Mouse (Mus musculus) heart, embryonic 12.5 days (tissue): ENCODE measurements around the gene Rpl35. TPM values are rescaled to one million over a fixed set of nuclear protein-coding genes. Genes with fewer than 3 reads are reported as not detected.
"Not testable (repeated sequence)": the region's sequence is repeated elsewhere in the genome, so short reads cannot be mapped to it uniquely, and the experiment has no call there.

Experiments used
- ATAC-seq: fragments of 200-750 bp; cut with Nextera tagmentation; 2 replicates; pipeline ENCODE4 v1.8.0; 2017; ENCODE audit warnings: moderate TSS enrichment, moderate library complexity; ENCODE audit not compliant: insufficient number of reproducible peaks, low FRiP score
- H3K27ac ChIP-seq: fragments of 300-500 bp; sonication (generic); 2 replicates; pipeline ENCODE4 v1.5.1; 2016; ENCODE audit warnings: mild to moderate bottlenecking, moderate library complexity; ENCODE audit not compliant: poor library complexity, severe bottlenecking
- H3K27me3 ChIP-seq: fragments of 300-500 bp; sonication (generic); replicated peaks from 2 replicates; pipeline ENCODE4 v1.6.1; 2016; ENCODE audit warnings: mild to moderate bottlenecking, moderate library complexity
- H3K36me3 ChIP-seq: fragments of 300-500 bp; sonication (generic); 2 replicates; pipeline ENCODE4 v1.6.1; 2016; ENCODE audit warnings: mild to moderate bottlenecking, moderate library complexity
- H3K4me1 ChIP-seq: fragments of 300-500 bp; sonication (generic); replicated peaks from 2 replicates; pipeline ENCODE4 v1.6.1; 2016; ENCODE audit warnings: mild to moderate bottlenecking
- H3K4me2 ChIP-seq: fragments of 300-500 bp; sonication (generic); 2 replicates; pipeline ENCODE4 v1.6.1; 2016; ENCODE audit warnings: mild to moderate bottlenecking, moderate library complexity
- H3K4me3 ChIP-seq: fragments of 300-500 bp; sonication (generic); 2 replicates; pipeline ENCODE4 v1.5.1; 2016; ENCODE audit warnings: mild to moderate bottlenecking
- H3K9ac ChIP-seq: fragments of 300-500 bp; sonication (generic); 2 replicates; pipeline ENCODE4 v1.6.1; 2016; ENCODE audit warnings: mild to moderate bottlenecking, moderate library complexity
- H3K9me3 ChIP-seq: fragments of 300-500 bp; sonication (generic); replicated peaks from 2 replicates; pipeline ENCODE4 v1.6.1; 2016; ENCODE audit warnings: mild to moderate bottlenecking, moderate library complexity
- WGBS: fragments of 180-500 bp; shearing (Covaris S2); methylation state at CpG from one replicate; pipeline ENCODE4 v1.1.7; 2016; 5-methylcytosine and 5-hydroxymethylcytosine counted together
- polyA plus RNA-seq: library from polyadenylated mRNA; unstranded; fragments of >200 nt; fragmentation: Nextera tagmentation; extraction: Ambion mirVana; gene quantifications from 2 replicates; pipeline ENCODE4 v1.2.1, GENCODE M21; 2016

The Rpl35 gene
- 733 and 779 TPM in 2 replicates for polyA plus RNA-seq

- no peak for ATAC-seq
- Histone ChIP-seq H3K4me3 (peak within 1 kb of the TSS; percentile 78), H3K9me3 (no peaks in the 10 kb centered on the region), H3K4me2 (peak within 1 kb of the TSS; percentile 91), H3K27me3 (no peaks in the 10 kb centered on the region), H3K4me1 (peaks cover 51% of the 10 kb centered on the region), H3K9ac (peak within 1 kb of the TSS; percentile 94), H3K36me3 (peaks cover 32% of the 10 kb centered on the region), H3K27ac (peak within 1 kb of the TSS; percentile 81)
- 12% methylated on average over 15 of the region's 15 CpGs for WGBS
These were observed at the start of gene Rpl35 for GRCm38 (mm10) chr2:39005574-39006079. Gene Rpl35, minus strand, starts transcription at chr2:39005624.

DNA sequence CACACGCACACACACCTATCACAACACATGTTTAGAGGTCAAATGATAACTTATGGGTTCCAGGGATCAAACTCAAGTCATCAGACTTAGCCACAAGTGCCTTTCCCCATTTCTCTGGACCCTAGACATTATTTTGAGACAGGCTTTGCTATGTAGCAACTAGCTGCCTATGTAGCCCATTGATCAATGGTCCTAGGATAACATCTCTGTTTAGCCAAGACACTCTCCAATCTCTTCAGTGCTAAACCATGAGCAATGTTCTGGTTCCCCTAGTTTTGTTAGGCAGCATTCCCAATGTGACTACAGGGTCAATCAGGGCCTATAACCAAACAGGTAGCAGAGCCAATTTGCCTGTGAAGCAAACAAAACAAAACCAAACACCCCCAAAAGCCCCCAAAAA lies 43.1 kb upstream of the Rpl35 start:
- Histone ChIP-seq H3K9ac (no peak overlapping the region), H3K27ac (no peak overlapping the region), H3K27me3 (no peaks in the 10 kb centered on the region), H3K4me2 (no peak overlapping the region), H3K9me3 (no peaks in the 10 kb centered on the region), H3K4me1 (no peaks in the 10 kb centered on the region), H3K4me3 (no peak overlapping the region), H3K36me3 (peaks cover 64% of the 10 kb centered on the region)
- WGBS, result 93% methylated on average over 1 of the region's 1 CpGs
- ATAC-seq, result no peak

- no peak overlapping the region for H3K9ac ChIP-seq
- 100% methylated on average over 1 of the region's 1 CpGs for WGBS
- H3K4me2 ChIP-seq, result no peak overlapping the region
- no peaks in the 10 kb centered on the region for H3K4me1 ChIP-seq
- peaks cover 65% of the 10 kb centered on the region for H3K36me3 ChIP-seq
- H3K27me3 ChIP-seq, result no peaks in the 10 kb centered on the region
- no peak for ATAC-seq
- H3K27ac ChIP-seq, result no peak overlapping the region
- H3K9me3 ChIP-seq, result no peaks in the 10 kb centered on the region
- H3K4me3 ChIP-seq, result no peak overlapping the region
These were observed 34.8 kb upstream of the Rpl35 start for GRCm38 (mm10) chr2:39040215-39040614.

- Histone ChIP-seq H3K4me2 (no peak overlapping the region), H3K36me3 (peaks cover 80% of the 10 kb centered on the region), H3K4me1 (no peaks in the 10 kb centered on the region), H3K9me3 (no peaks in the 10 kb centered on the region), H3K4me3 (no peak overlapping the region), H3K27me3 (no peaks in the 10 kb centered on the region), H3K9ac (no peak overlapping the region), H3K27ac (no peak overlapping the region)
- ATAC-seq, result no peak
- WGBS, result 89% methylated on average over 1 of the region's 1 CpGs
These were observed 26.2 kb upstream of the Rpl35 start for GRCm38 (mm10) chr2:39031611-39032010.

- Histone ChIP-seq H3K27ac (no peak overlapping the region), H3K4me2 (no peak overlapping the region), H3K9me3 (no peaks in the 10 kb centered on the region), H3K9ac (no peak overlapping the region), H3K4me1 (no peaks in the 10 kb centered on the region), H3K27me3 (no peaks in the 10 kb centered on the region), H3K4me3 (no peak overlapping the region), H3K36me3 (peaks cover 91% of the 10 kb centered on the region)
- 76% methylated on average over 1 of the region's 1 CpGs for WGBS
- 0 out of 2 replicates have a peak, but pooled peaks have one; percentile 36 for ATAC-seq
These were observed 14.6 kb upstream of the Rpl35 start for GRCm38 (mm10) chr2:39020004-39020403.

GRCm38 (mm10) chr2:39016581-39016980 lies 11.2 kb upstream of the Rpl35 start:
- ATAC-seq, result no peak
- no peaks in the 10 kb centered on the region for H3K27me3 ChIP-seq
- peaks cover 8% of the 10 kb centered on the region for H3K4me1 ChIP-seq
- H3K36me3 ChIP-seq, result peaks cover 87% of the 10 kb centered on the region
- H3K9me3 ChIP-seq, result no peaks in the 10 kb centered on the region
- H3K4me3 ChIP-seq, result no peak overlapping the region
- WGBS, result 81% methylated on average over 3 of the region's 3 CpGs
- H3K4me2 ChIP-seq, result no peak overlapping the region
- H3K27ac ChIP-seq, result no peak overlapping the region
- H3K9ac ChIP-seq, result no peak overlapping the region

GRCm38 (mm10) chr2:39012768-39013279 lies 7.4 kb upstream of the Rpl35 start:
- no peaks in the 10 kb centered on the region for H3K27me3 ChIP-seq
- no peaks in the 10 kb centered on the region for H3K9me3 ChIP-seq
- WGBS, result 80% methylated on average over 7 of the region's 7 CpGs
- H3K9ac ChIP-seq, result no peak overlapping the region
- H3K27ac ChIP-seq, result no peak overlapping the region
- no peak overlapping the region for H3K4me3 ChIP-seq
- no peak overlapping the region for H3K4me2 ChIP-seq
- peaks cover 57% of the 10 kb centered on the region for H3K36me3 ChIP-seq
- peaks cover 29% of the 10 kb centered on the region for H3K4me1 ChIP-seq
- ATAC-seq, result no peak

GRCm38 (mm10) chr2:39011971-39012370 lies 6.5 kb upstream of the Rpl35 start:
- no peak for ATAC-seq
- 85% methylated on average over 3 of the region's 3 CpGs for WGBS
- Histone ChIP-seq H3K9ac (no peak overlapping the region), H3K4me3 (no peak overlapping the region), H3K4me1 (peaks cover 33% of the 10 kb centered on the region), H3K27me3 (no peaks in the 10 kb centered on the region), H3K27ac (no peak overlapping the region), H3K36me3 (peaks cover 49% of the 10 kb centered on the region), H3K4me2 (no peak overlapping the region), H3K9me3 (no peaks in the 10 kb centered on the region)

- no peak overlapping the region for H3K4me3 ChIP-seq
- H3K36me3 ChIP-seq, result peaks cover 43% of the 10 kb centered on the region
- ATAC-seq, result no peak
- H3K9me3 ChIP-seq, result no peaks in the 10 kb centered on the region
- H3K4me1 ChIP-seq, result peaks cover 35% of the 10 kb centered on the region
- no peak overlapping the region for H3K4me2 ChIP-seq
- no peaks in the 10 kb centered on the region for H3K27me3 ChIP-seq
- H3K27ac ChIP-seq, result no peak overlapping the region
- H3K9ac ChIP-seq, result no peak overlapping the region
These were observed 5.8 kb upstream of the Rpl35 start for GRCm38 (mm10) chr2:39011264-39011663.

DNA sequence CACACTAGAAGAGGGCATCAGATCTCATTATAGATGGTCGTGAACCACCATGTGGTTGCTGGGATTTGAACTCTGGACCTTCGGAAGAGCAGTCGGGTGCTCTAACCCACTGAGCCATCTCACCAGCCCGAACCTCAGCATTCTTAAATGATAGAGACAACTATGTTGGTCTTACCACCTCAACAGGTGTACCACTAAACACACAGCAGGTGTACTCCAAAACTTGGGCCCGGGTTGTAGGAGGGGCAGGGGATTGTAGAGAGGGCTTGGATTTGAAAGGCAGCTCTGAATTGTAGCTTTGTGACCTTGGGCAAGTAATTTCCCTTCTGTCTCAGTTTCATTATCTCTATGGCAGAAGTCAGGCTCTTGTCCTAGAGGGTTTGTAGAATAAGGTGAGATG lies 4.7 kb upstream of the Rpl35 start:
- not testable (repeated sequence) for H3K27me3 ChIP-seq, H3K4me3 ChIP-seq, H3K9me3 ChIP-seq, ATAC-seq, H3K27ac ChIP-seq, H3K9ac ChIP-seq, H3K4me2 ChIP-seq
- 91% methylated on average over 5 of the region's 5 CpGs for WGBS
- H3K4me1 ChIP-seq, result peaks cover 42% of the 10 kb centered on the region
- peaks cover 33% of the 10 kb centered on the region for H3K36me3 ChIP-seq

- Histone ChIP-seq H3K27ac (peak overlapping the region; percentile 86; the same call in 1 of the 2 replicates), H3K9me3 (no peaks in the 10 kb centered on the region), H3K9ac (peak overlapping the region; percentile 94), H3K36me3 (peaks cover 21% of the 10 kb centered on the region), H3K4me2 (peak overlapping the region; percentile 98), H3K4me3 (peak overlapping the region; percentile 94), H3K27me3 (no peaks in the 10 kb centered on the region), H3K4me1 (peaks cover 46% of the 10 kb centered on the region)
- 25% methylated on average over 3 of the region's 3 CpGs for WGBS
- ATAC-seq, result no peak
These were observed 3.5 kb upstream of the Rpl35 start for GRCm38 (mm10) chr2:39008954-39009365.

- peak overlapping the region; percentile 98 for H3K4me2 ChIP-seq
- ATAC-seq, result peak; percentile 48
- peaks cover 51% of the 10 kb centered on the region for H3K4me1 ChIP-seq
- peaks cover 21% of the 10 kb centered on the region for H3K36me3 ChIP-seq
- H3K27me3 ChIP-seq, result no peaks in the 10 kb centered on the region
- peak overlapping the region; percentile 94 for H3K9ac ChIP-seq
- H3K9me3 ChIP-seq, result no peaks in the 10 kb centered on the region
- H3K27ac ChIP-seq, result peak overlapping the region; percentile 86
- WGBS, result 1% methylated on average over 25 of the region's 25 CpGs
- peak overlapping the region; percentile 94 for H3K4me3 ChIP-seq
These were observed 3.0 kb upstream of the Rpl35 start for GRCm38 (mm10) chr2:39008350-39008851.
